Mouse (Mus musculus): ENCODE results near the gene Ccn5.

GRCm38 (mm10) chr2:163801406-163801805, 19.3 kb upstream of the Ccn5 start:
- TF ChIP-seq CTCF (IDR thresholded peaks at IDR 0.05) (no peak), POLR2A (IDR thresholded peaks at IDR 0.05; ENCODE audit: insufficient read depth, low read depth, low read length) (no peak), EP300 (IDR thresholded peaks at IDR 0.05; ENCODE audit: insufficient read depth, low read depth, low read length) (no peak)

Measured in heart, adult 2 months (tissue).